Mouse (Mus musculus) cerebellum, adult 2 months (tissue): ENCODE measurements around the gene Gm12845.

Experiments used
- CTCF ChIP-seq: fragments of 200-500 bp; IDR thresholded peaks from 2 replicates; pipeline ENCODE4 v1.5.1; 2011; ENCODE audit warnings: low read depth, mild to moderate bottlenecking, control low read depth, low read length, moderate library complexity, borderline replicate concordance; ENCODE audit not compliant: insufficient read depth
- POLR2A ChIP-seq: fragments of 200-500 bp; IDR thresholded peaks from 2 replicates; pipeline ENCODE4 v1.6.1; 2011; ENCODE audit warnings: low read length, control low read depth, borderline replicate concordance; ENCODE audit not compliant: insufficient read depth

DNA sequence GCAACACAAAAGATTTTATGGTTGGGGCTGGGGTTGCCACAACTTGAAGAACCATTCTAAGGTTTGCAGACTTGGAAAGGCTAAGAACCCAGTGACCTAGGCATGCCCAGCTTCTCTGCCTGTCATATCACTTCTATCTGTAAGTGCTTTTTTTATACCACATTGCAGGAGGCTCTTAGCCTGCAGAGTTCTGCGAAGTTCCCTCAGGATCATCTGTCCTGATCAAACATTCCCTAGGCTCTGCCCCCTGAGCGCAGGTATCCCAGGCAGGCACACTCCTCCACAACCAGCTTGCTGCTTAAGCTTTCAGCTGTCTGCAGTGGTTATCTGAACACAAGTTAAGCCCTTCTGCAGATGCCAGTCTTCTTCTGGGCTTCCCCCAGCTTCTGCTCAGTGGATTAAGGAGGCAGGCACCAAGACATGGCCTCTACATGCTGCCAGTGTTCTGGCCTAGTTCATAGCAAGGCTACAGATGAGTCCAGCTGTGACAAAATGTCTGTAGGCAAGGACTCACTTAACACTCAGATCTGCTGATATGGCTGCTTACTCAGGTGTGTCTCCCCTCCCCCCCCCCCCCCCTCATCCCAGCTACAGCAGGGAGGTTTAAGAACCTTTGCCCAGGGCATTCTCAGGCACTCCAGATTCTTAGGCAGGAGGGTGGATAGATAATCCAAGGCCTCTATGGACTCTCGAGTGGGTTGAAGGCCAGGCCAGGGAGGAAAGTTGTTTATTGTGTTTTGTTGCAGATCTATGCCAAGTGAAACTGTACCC, 15.2 kb upstream of the Gm12845 start:
- no peak for TF ChIP-seq CTCF
- TF ChIP-seq POLR2A, result no peak
